Comparison of ENCODE assay signal across 13 mouse cellular contexts in genomic region chr13:68593797-68594196, GRCm38 (mm10). TPM values are rescaled to one million over a fixed set of nuclear protein-coding genes. Genes with fewer than 3 reads are reported as not detected.
DNase-seq lines count a peak whose midpoint lies in the region; ATAC-seq and TF ChIP-seq lines count a peak whose summit lies in the region.
"Had no signal": no experiment of that assay in that cellular context is flagged by ENCODE, and none has a peak within 500 bp of the region (broad histone marks: within the 10 kb centered on the region; RNA-seq: fewer than 3 reads in every experiment).

No protein-coding gene starts in this region.

- H3K27ac ChIP-seq in heart, adult 2 months, result no peak overlapping the region
- no peak overlapping the region for H3K27ac ChIP-seq in liver, postnatal 0 days (ENCODE audit: low read depth)
- no peak overlapping the region for H3K27ac ChIP-seq in liver, embryonic 11.5 days (ENCODE audit: low read depth, low read length)
- H3K27ac ChIP-seq: hindbrain, embryonic 15.5 days; limb, embryonic 15.5 days had no signal

- H3K9ac ChIP-seq in heart, adult 2 months (ENCODE audit: low read depth, low read length), result no peak overlapping the region
- H3K9ac ChIP-seq in liver, postnatal 0 days (replicated peaks), result no peak overlapping the region
- no peak overlapping the region for H3K9ac ChIP-seq in liver, embryonic 11.5 days (ENCODE audit: low read depth, low read length)
- H3K9ac ChIP-seq: hindbrain, embryonic 15.5 days; limb, embryonic 15.5 days had no signal

- H3K36me3 ChIP-seq in heart, adult 2 months (ENCODE audit: control insufficient read depth, insufficient read depth, low read length), result peaks cover 2% of the 10 kb centered on the region; the same call in 1 of the 2 replicates
- H3K36me3 ChIP-seq in liver, postnatal 0 days (replicated peaks; ENCODE audit: insufficient read depth, low read length), result peaks cover 28% of the 10 kb centered on the region
- peaks cover 22% of the 10 kb centered on the region for H3K36me3 ChIP-seq in liver, embryonic 11.5 days (ENCODE audit: control insufficient read depth, insufficient read depth, low read length)

- H3K79me2 ChIP-seq in heart, adult 2 months (replicated peaks; ENCODE audit: control insufficient read depth, insufficient read depth, low read length), result no peaks in the 10 kb centered on the region

- no peak for DNase-seq in heart, adult 2 months
- DNase-seq in heart, adult 8-10 months (ENCODE audit: low spot score), result no peak
- DNase-seq in liver, postnatal 0 days, result no peak
- no peak for DNase-seq in liver, embryonic 11.5 days (ENCODE audit: low spot score)
- peak; percentile 42 for DNase-seq in ES-CJ7 (ENCODE audit: low read depth, low spot score)
- peak; percentile 76 for DNase-seq in brain, adult 2 months (ENCODE audit: low read depth, low spot score)
- DNase-seq in testis, postnatal 10 days (ENCODE audit: low spot score), result no peak
- DNase-seq in adrenal gland, postnatal 25 days, result no peak
- DNase-seq: thymus, postnatal 25 days had no signal

- H3K27me3 ChIP-seq in heart, adult 2 months (ENCODE audit: control insufficient read depth, insufficient read depth, low read length), result peaks cover 1% of the 10 kb centered on the region; the same call in 1 of the 2 replicates
- no peaks in the 10 kb centered on the region for H3K27me3 ChIP-seq in liver, postnatal 0 days (ENCODE audit: insufficient read depth, low read length)
- H3K27me3 ChIP-seq in liver, embryonic 11.5 days (replicated peaks; ENCODE audit: control insufficient read depth, insufficient read depth, low read length), result no peaks in the 10 kb centered on the region
- H3K27me3 ChIP-seq: hindbrain, embryonic 15.5 days; limb, embryonic 15.5 days had no signal

- ATAC-seq in liver, postnatal 0 days, result no peak
- ATAC-seq in liver, embryonic 11.5 days (replicated peaks; ENCODE audit: low FRiP score), result no peak

- TF ChIP-seq EP300 in heart, adult 2 months (IDR thresholded peaks at IDR 0.05; ENCODE audit: insufficient read depth, low read depth, low read length), result no peak
- TF ChIP-seq EP300 in liver, postnatal 0 days (IDR thresholded peaks at IDR 0.05; ENCODE audit: low read depth), result no peak

- no peak for TF ChIP-seq POLR2A in heart, adult 2 months (IDR thresholded peaks at IDR 0.05; ENCODE audit: insufficient read depth, low read depth, low read length)

- H3K4me3 ChIP-seq in heart, adult 2 months, result no peak overlapping the region
- H3K4me3 ChIP-seq in liver, postnatal 0 days (ENCODE audit: low read depth, low read length), result no peak overlapping the region
- H3K4me3 ChIP-seq in liver, embryonic 11.5 days (ENCODE audit: low read depth, low read length), result no peak overlapping the region
- H3K4me3 ChIP-seq: hindbrain, embryonic 15.5 days; limb, embryonic 15.5 days had no signal

- TF ChIP-seq CTCF in heart, adult 2 months (IDR thresholded peaks at IDR 0.05), result peak; percentile 38
- 0 out of 2 replicates have a peak, but pooled peaks have one; percentile 35 for TF ChIP-seq CTCF in liver, postnatal 0 days (IDR thresholded peaks at IDR 0.05; ENCODE audit: low read depth)

- H3K4me1 ChIP-seq in heart, adult 2 months (ENCODE audit: control insufficient read depth, insufficient read depth, low read length), result no peaks in the 10 kb centered on the region
- H3K4me1 ChIP-seq in liver, postnatal 0 days (ENCODE audit: insufficient read depth), result no peaks in the 10 kb centered on the region; the same call in 1 of the 2 replicates
- peaks cover 3% of the 10 kb centered on the region; the same call in 1 of the 2 replicates for H3K4me1 ChIP-seq in liver, embryonic 11.5 days (replicated peaks; ENCODE audit: control insufficient read depth, insufficient read depth, low read length)

- H3K4me2 ChIP-seq in liver, postnatal 0 days (ENCODE audit: low read depth, low read length), result no peak overlapping the region
- H3K4me2 ChIP-seq in liver, embryonic 11.5 days, result no peak overlapping the region
- H3K4me2 ChIP-seq: hindbrain, embryonic 15.5 days; limb, embryonic 15.5 days had no signal

- intact Hi-C loops in heart, adult 2 months (cut with DNase I), result no loop called here

- 79% methylated on average over 1 of the region's 1 CpGs for WGBS in heart, adult 2 months
- WGBS in liver, postnatal 0 days (ENCODE audit: insufficient replicate concordance), result 68% methylated on average over 1 of the region's 1 CpGs
- WGBS in liver, embryonic 11.5 days, result 78% methylated on average over 1 of the region's 1 CpGs

- H3K9me3 ChIP-seq in liver, postnatal 0 days (ENCODE audit: low read length), result no peaks in the 10 kb centered on the region
- H3K9me3 ChIP-seq in liver, embryonic 11.5 days (ENCODE audit: control insufficient read depth, low read length), result no peaks in the 10 kb centered on the region
- H3K9me3 ChIP-seq: hindbrain, embryonic 15.5 days; limb, embryonic 15.5 days had no signal

RNA-seq across cellular contexts. Expression of gene 1700001L19Rik, which starts 3.4 kb away (rescaled TPM):
- not detected for total RNA-seq in heart, adult 2 months (2021)
- 0.10 TPM in 1 of 2 replicates, not detected in the other for polyA plus RNA-seq in heart, adult 2 months (2012; rRNA removed)
- total RNA-seq in heart, adult 8-10 months (2022), result under 1 TPM in 1 of 4 experiments, not detected in 3; 0.37 TPM
- not detected in 2 replicates for polyA plus RNA-seq in liver, postnatal 0 days (2015; fragmentation: Nextera tagmentation; extraction: Ambion mirVana)
- not detected in 2 replicates for polyA plus RNA-seq in liver, embryonic 11.5 days (2014; fragmentation: Nextera tagmentation; extraction: Ambion mirVana)
- total RNA-seq in adrenal gland, postnatal 25 days (2021), result 0.43 TPM in 1 of 2 replicates, not detected in the other
- total RNA-seq: common myeloid progenitor, adult 5-6 weeks; neutrophil, adult 5-6 weeks had no signal

RNA-seq across cellular contexts. Expression of gene Fastkd3, which starts 11.8 kb away (rescaled TPM):
- 10 to 100 TPM; 12.0 to 15.2 TPM for total RNA-seq in heart, adult 2 months (2021)
- 13.3 and 15.7 TPM in 2 replicates for polyA plus RNA-seq in heart, adult 2 months (2012; rRNA removed)
- total RNA-seq in heart, adult 8-10 months (2022), result 10 to 100 TPM in 1 of 4 experiments, 1 to 10 TPM in 3; 8.7 to 13.0 (median 9.3) TPM
- polyA plus RNA-seq in liver, postnatal 0 days (2015; fragmentation: Nextera tagmentation; extraction: Ambion mirVana), result 8.4 and 9.2 TPM in 2 replicates
- 34.9 and 36.5 TPM in 2 replicates for polyA plus RNA-seq in liver, embryonic 11.5 days (2014; fragmentation: Nextera tagmentation; extraction: Ambion mirVana)
- total RNA-seq in adrenal gland, postnatal 25 days (2021), result 16.0 and 16.8 TPM in 2 replicates

RNA-seq across cellular contexts. Expression of gene Mtrr, which starts 11.8 kb away (rescaled TPM):
- total RNA-seq in heart, adult 2 months (2021), result 10 to 100 TPM; 15.8 to 19.3 TPM
- 9.2 and 10.5 TPM in 2 replicates for polyA plus RNA-seq in heart, adult 2 months (2012; rRNA removed)
- 10 to 100 TPM; 16.5 to 20.1 (median 17.2) TPM for total RNA-seq in heart, adult 8-10 months (2022)
- polyA plus RNA-seq in liver, postnatal 0 days (2015; fragmentation: Nextera tagmentation; extraction: Ambion mirVana), result 3.3 and 6.4 TPM in 2 replicates
- polyA plus RNA-seq in liver, embryonic 11.5 days (2014; fragmentation: Nextera tagmentation; extraction: Ambion mirVana), result 32.4 and 37.3 TPM in 2 replicates
- 17.4 and 23.8 TPM in 2 replicates for total RNA-seq in adrenal gland, postnatal 25 days (2021)

Comparison
In these comparisons a context has a peak if more than half of its experiments do, and no peak if none do; other contexts are left out.
1. DNase-seq: peak in ES-CJ7 (single experiment) and brain, adult 2 months (single experiment); none in heart, adult 2 months (0 of 2), heart, adult 8-10 months (single experiment), liver, postnatal 0 days (single experiment), liver, embryonic 11.5 days (single experiment), testis, postnatal 10 days (single experiment) and adrenal gland, postnatal 25 days (single experiment).